ENCODE assay signal across 9 mouse cellular contexts in the genomic region with DNA sequence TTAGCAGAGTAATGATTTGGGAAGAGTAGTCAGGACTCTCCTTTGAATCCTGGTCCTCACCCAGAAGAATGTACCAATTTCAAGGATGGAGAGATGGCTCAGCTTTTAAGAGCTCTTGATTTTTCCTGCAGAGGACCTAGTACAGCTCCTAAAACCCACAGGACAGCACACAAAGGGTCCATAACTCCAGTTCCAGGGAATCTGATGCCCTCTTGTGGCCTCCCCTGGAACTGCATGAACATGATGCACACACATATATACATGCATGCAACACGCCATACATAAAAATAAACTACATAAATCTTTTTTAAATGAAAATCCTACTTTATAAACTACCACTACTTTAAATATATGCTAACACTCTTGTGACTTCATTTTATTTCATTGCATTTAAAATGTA.
DNase-seq lines count a peak whose midpoint lies in the region; ATAC-seq lines count a peak whose summit lies in the region.
"Had no signal": no experiment of that assay in that cellular context is flagged by ENCODE, and none has a peak within 500 bp of the region (broad histone marks: within the 10 kb centered on the region; RNA-seq: fewer than 3 reads in every experiment).

No protein-coding gene starts in this region.

- no peak overlapping the region for H3K4me3 ChIP-seq in liver, embryonic 11.5 days (ENCODE audit: low read depth, low read length)
- no peak overlapping the region for H3K4me3 ChIP-seq in neural tube, embryonic 11.5 days (ENCODE audit: low read depth, low read length)
- H3K4me3 ChIP-seq: stomach, embryonic 15.5 days had no signal

- peak; percentile 56 for ATAC-seq in liver, embryonic 11.5 days (replicated peaks; ENCODE audit: low FRiP score)
- peak; percentile 28; the same call in 1 of the 2 replicates for ATAC-seq in neural tube, embryonic 11.5 days (ENCODE audit: insufficient read depth, low FRiP score, low TSS enrichment)

- WGBS in liver, embryonic 11.5 days = 55% methylated on average over 1 of the region's 1 CpGs
- WGBS in neural tube, embryonic 11.5 days = 70% methylated on average over 1 of the region's 1 CpGs

- no peaks in the 10 kb centered on the region for H3K27me3 ChIP-seq in liver, embryonic 11.5 days (replicated peaks; ENCODE audit: control insufficient read depth, insufficient read depth, low read length)
- no peaks in the 10 kb centered on the region for H3K27me3 ChIP-seq in neural tube, embryonic 11.5 days (ENCODE audit: control insufficient read depth, insufficient read depth, low read length)
- H3K27me3 ChIP-seq: stomach, embryonic 15.5 days had no signal

- H3K9ac ChIP-seq in liver, embryonic 11.5 days (ENCODE audit: low read depth, low read length) = no peak overlapping the region
- H3K9ac ChIP-seq in neural tube, embryonic 11.5 days (ENCODE audit: low read length) = no peak overlapping the region
- H3K9ac ChIP-seq: stomach, embryonic 15.5 days had no signal

- H3K4me1 ChIP-seq in liver, embryonic 11.5 days (replicated peaks; ENCODE audit: control insufficient read depth, insufficient read depth, low read length) = peaks cover 22% of the 10 kb centered on the region
- H3K4me1 ChIP-seq in neural tube, embryonic 11.5 days (ENCODE audit: control insufficient read depth, insufficient read depth, low read length) = no peaks in the 10 kb centered on the region
- H3K4me1 ChIP-seq: stomach, embryonic 15.5 days had no signal

- no peaks in the 10 kb centered on the region for H3K36me3 ChIP-seq in liver, embryonic 11.5 days (ENCODE audit: control insufficient read depth, insufficient read depth, low read length)
- no peaks in the 10 kb centered on the region for H3K36me3 ChIP-seq in neural tube, embryonic 11.5 days (ENCODE audit: control insufficient read depth, insufficient read depth, low read length)
- H3K36me3 ChIP-seq: stomach, embryonic 15.5 days had no signal

- no peak overlapping the region for H3K27ac ChIP-seq in liver, embryonic 11.5 days (ENCODE audit: low read depth, low read length)
- H3K27ac ChIP-seq in neural tube, embryonic 11.5 days (ENCODE audit: low read depth, low read length) = no peak overlapping the region
- H3K27ac ChIP-seq: stomach, embryonic 15.5 days had no signal

- H3K9me3 ChIP-seq in liver, embryonic 11.5 days (ENCODE audit: control insufficient read depth, low read length) = no peaks in the 10 kb centered on the region
- no peaks in the 10 kb centered on the region for H3K9me3 ChIP-seq in neural tube, embryonic 11.5 days (ENCODE audit: control insufficient read depth, low read length)
- H3K9me3 ChIP-seq: stomach, embryonic 15.5 days had no signal

- no peak overlapping the region for H3K4me2 ChIP-seq in liver, embryonic 11.5 days
- no peak overlapping the region for H3K4me2 ChIP-seq in neural tube, embryonic 11.5 days (ENCODE audit: low read depth)
- H3K4me2 ChIP-seq: stomach, embryonic 15.5 days had no signal

- DNase-seq in ovary, postnatal 36 days (ENCODE audit: low spot score) = peak; percentile 54
- no peak for DNase-seq in ovary, postnatal 10 days (ENCODE audit: low spot score)
- peak; percentile 59 for DNase-seq in c-Kit-positive CD71-negative TER-119-negative erythroid progenitor cells, embryonic 14.5 days (ENCODE audit: low read depth)
- peak; percentile 38 to 84 for DNase-seq in frontal cortex, adult 2 months (ENCODE audit: extremely low spot score in 1 of 2, low spot score in 1 of 2)
- DNase-seq in kidney, adult 9 months = peak; percentile 73
- no peak for DNase-seq in liver, embryonic 11.5 days (ENCODE audit: low spot score)
- peak; percentile 79 for DNase-seq in neural tube, embryonic 11.5 days (ENCODE audit: low spot score)
- peak; percentile 82 for DNase-seq in thymus, postnatal 4 days

Comparison
In these comparisons a context has a peak if more than half of its experiments do, and no peak if none do; other contexts are left out.
1. DNase-seq: peak in ovary, postnatal 36 days (single experiment), c-Kit-positive CD71-negative TER-119-negative erythroid progenitor cells, embryonic 14.5 days (single experiment), frontal cortex, adult 2 months (2 of 2), kidney, adult 9 months (single experiment), neural tube, embryonic 11.5 days (single experiment) and thymus, postnatal 4 days (single experiment); none in ovary, postnatal 10 days (single experiment) and liver, embryonic 11.5 days (single experiment).